Mouse (Mus musculus) stomach, embryonic 16.5 days (tissue): ENCODE measurements around the gene Gm6367. TPM values are rescaled to one million over a fixed set of nuclear protein-coding genes. Genes with fewer than 3 reads are reported as not detected.
"Not testable (repeated sequence)": the region's sequence is repeated elsewhere in the genome, so short reads cannot be mapped to it uniquely, and the experiment has no call there.

Experiments used
- ATAC-seq: fragments of 200-750 bp; cut with Nextera tagmentation; 2 replicates; pipeline ENCODE4 v1.8.0; 2017; ENCODE audit warnings: moderate number of reproducible peaks, moderate TSS enrichment; ENCODE audit not compliant: insufficient read depth, low FRiP score
- H3K27ac ChIP-seq: fragments of 300-500 bp; sonication (generic); 2 replicates; pipeline ENCODE4 v1.5.1; 2014; ENCODE audit warnings: low read length
- H3K27me3 ChIP-seq: fragments of 300-500 bp; sonication (generic); 2 replicates; pipeline ENCODE4 v1.6.1; 2014; ENCODE audit warnings: low read length, control low read depth, mixed read lengths; ENCODE audit not compliant: control insufficient read depth, insufficient read depth
- H3K36me3 ChIP-seq: fragments of 300-500 bp; sonication (generic); 2 replicates; pipeline ENCODE4 v1.6.1; 2014; ENCODE audit warnings: low read length; ENCODE audit not compliant: control insufficient read depth, insufficient read depth
- H3K4me1 ChIP-seq: fragments of 300-500 bp; sonication (generic); 2 replicates; pipeline ENCODE4 v1.6.1; 2014; ENCODE audit warnings: low read length, control low read depth, mixed read lengths; ENCODE audit not compliant: control insufficient read depth, insufficient read depth
- H3K4me2 ChIP-seq: fragments of 300-500 bp; sonication (generic); 2 replicates; pipeline ENCODE4 v1.6.1; 2014; ENCODE audit warnings: low read depth, low read length, mixed read lengths
- H3K4me3 ChIP-seq: fragments of 300-500 bp; sonication (generic); replicated peaks from 2 replicates; pipeline ENCODE4 v1.5.1; 2014; ENCODE audit warnings: mild to moderate bottlenecking, low read length
- H3K9ac ChIP-seq: fragments of 300-500 bp; sonication (generic); 2 replicates; pipeline ENCODE4 v1.6.1; 2014; ENCODE audit warnings: low read length
- H3K9me3 ChIP-seq: fragments of 300-500 bp; sonication (generic); replicated peaks from 2 replicates; pipeline ENCODE4 v1.6.1; 2016; ENCODE audit warnings: low read length, control low read depth; ENCODE audit not compliant: control insufficient read depth
- WGBS: fragments of 180-500 bp; shearing (Covaris S2); extraction: QIAGEN DNeasy Blood & Tissue Kit; methylation state at CpG from one replicate; pipeline ENCODE4 v1.1.7; 2014; 5-methylcytosine and 5-hydroxymethylcytosine counted together
- polyA plus RNA-seq: library from polyadenylated mRNA; unstranded; fragments of >200 nt; fragmentation: Nextera tagmentation; extraction: Ambion mirVana; gene quantifications from 2 replicates; pipeline ENCODE4 v1.2.1, GENCODE M21; 2015

Gm6367 gene
- polyA plus RNA-seq, result not detected in 2 replicates

DNA sequence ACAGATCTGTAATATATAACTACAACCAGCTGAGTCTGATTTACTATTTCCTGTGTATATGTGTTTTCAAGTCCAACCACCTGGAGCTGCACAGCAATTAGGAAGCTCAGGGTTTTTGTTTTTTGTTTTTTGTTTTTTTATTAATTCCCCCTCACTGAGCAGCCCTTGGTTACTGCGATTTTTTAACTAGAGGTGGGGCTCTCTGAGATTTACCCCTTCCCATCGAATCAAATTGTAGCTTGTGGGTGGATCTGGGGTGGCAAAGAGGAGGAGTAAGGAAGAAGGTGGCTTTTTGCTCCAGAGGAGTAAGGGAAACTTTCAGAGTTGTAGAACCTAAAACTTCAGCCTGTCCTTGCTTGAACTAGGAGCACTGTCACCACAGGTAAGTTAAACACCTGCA, at the start of gene Gm6367:
TSS of gene Gm6367 (plus strand) at position 301 of the 400 bp plus-strand sequence.
- H3K4me2 ChIP-seq, H3K27me3 ChIP-seq, H3K4me1 ChIP-seq, H3K27ac ChIP-seq, H3K9ac ChIP-seq, ATAC-seq, H3K36me3 ChIP-seq, H3K4me3 ChIP-seq, H3K9me3 ChIP-seq: not testable (repeated sequence)
- WGBS, result no CpG with 5 or more reads among the region's 2 CpGs

Other genes starting within 250 kb of the Gm6367 start
- gene Gm3183, start 123.2 kb upstream of the Gm6367 start, polyA plus RNA-seq, result not detected in 2 replicates
- gene Gm7942, start 118.3 kb downstream of the Gm6367 start, polyA plus RNA-seq, result not detected in 2 replicates
- not detected in 2 replicates for gene Gm16513, start 194.0 kb downstream of the Gm6367 start, polyA plus RNA-seq